Mouse (Mus musculus) neural tube, embryonic 12.5 days (tissue): ENCODE data around the gene Gmds. TPM values are rescaled to one million over a fixed set of nuclear protein-coding genes. Genes with fewer than 3 reads are reported as not detected.

Experiments used
- ATAC-seq: fragments of 200-750 bp; cut with Nextera tagmentation; 2 replicates; pipeline ENCODE4 v1.8.0; 2017; ENCODE audit warnings: low read depth, mild to moderate bottlenecking, moderate TSS enrichment, moderate library complexity; ENCODE audit not compliant: low FRiP score
- H3K27ac ChIP-seq: fragments of 300-500 bp; sonication (generic); 2 replicates; pipeline ENCODE4 v1.5.1; 2016
- H3K27me3 ChIP-seq: fragments of 300-500 bp; sonication (generic); replicated peaks from 2 replicates; pipeline ENCODE4 v1.6.1; 2016; ENCODE audit warnings: mild to moderate bottlenecking
- H3K36me3 ChIP-seq: fragments of 300-500 bp; sonication (generic); 2 replicates; pipeline ENCODE4 v1.6.1; 2016; ENCODE audit warnings: mild to moderate bottlenecking
- H3K4me1 ChIP-seq: fragments of 300-500 bp; sonication (generic); 2 replicates; pipeline ENCODE4 v1.6.1; 2016
- H3K4me2 ChIP-seq: fragments of 300-500 bp; sonication (generic); replicated peaks from 2 replicates; pipeline ENCODE4 v1.6.1; 2016; ENCODE audit warnings: mild to moderate bottlenecking
- H3K4me3 ChIP-seq: fragments of 300-500 bp; sonication (generic); 2 replicates; pipeline ENCODE4 v1.5.1; 2016
- H3K9ac ChIP-seq: fragments of 300-500 bp; sonication (generic); 2 replicates; pipeline ENCODE4 v1.6.1; 2016; ENCODE audit warnings: mild to moderate bottlenecking
- H3K9me3 ChIP-seq: fragments of 300-500 bp; sonication (generic); 2 replicates; pipeline ENCODE4 v1.6.1; 2016; ENCODE audit warnings: mild to moderate bottlenecking
- WGBS: fragments of 180-500 bp; shearing (Covaris S2); methylation state at CpG from one replicate; pipeline ENCODE4 v1.1.7; 2016; 5-methylcytosine and 5-hydroxymethylcytosine counted together
- polyA plus RNA-seq: library from polyadenylated mRNA; unstranded; fragments of >200 nt; fragmentation: Nextera tagmentation; extraction: Ambion mirVana; gene quantifications from 2 replicates; pipeline ENCODE4 v1.2.1, GENCODE M21; 2016

Gmds gene
- polyA plus RNA-seq, 1 experiment from 2014 or later = 30.2 TPM

DNA sequence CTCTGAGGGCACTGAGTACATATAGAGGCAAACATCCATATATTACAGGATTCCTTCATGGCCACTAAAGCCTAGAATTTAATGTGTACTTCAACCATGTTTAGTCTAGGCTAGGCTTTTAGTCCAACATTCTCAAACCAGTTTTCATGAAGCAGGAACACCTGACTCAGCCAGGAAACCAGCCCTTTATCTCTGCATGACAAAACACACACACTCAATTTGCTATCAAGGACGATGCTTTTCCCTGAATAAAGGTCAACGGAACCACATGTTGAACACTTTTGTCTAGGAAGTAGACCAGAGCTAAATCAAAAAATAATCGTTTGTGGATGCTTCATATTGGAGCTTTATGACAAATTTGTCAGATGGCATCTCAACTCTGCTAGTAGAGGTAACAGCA lies 429.5 kb downstream of the Gmds start:
- Histone ChIP-seq H3K9me3 (no peaks in the 10 kb centered on the region), H3K36me3 (no peaks in the 10 kb centered on the region), H3K27me3 (no peaks in the 10 kb centered on the region), H3K27ac (no peak overlapping the region), H3K9ac (no peak overlapping the region), H3K4me3 (no peak overlapping the region), H3K4me1 (peaks cover 3% of the 10 kb centered on the region; the same call in 1 of the 2 replicates), H3K4me2 (no peak overlapping the region)
- ATAC-seq = no peak
- WGBS = 82% methylated on average over 3 of the region's 3 CpGs

DNA sequence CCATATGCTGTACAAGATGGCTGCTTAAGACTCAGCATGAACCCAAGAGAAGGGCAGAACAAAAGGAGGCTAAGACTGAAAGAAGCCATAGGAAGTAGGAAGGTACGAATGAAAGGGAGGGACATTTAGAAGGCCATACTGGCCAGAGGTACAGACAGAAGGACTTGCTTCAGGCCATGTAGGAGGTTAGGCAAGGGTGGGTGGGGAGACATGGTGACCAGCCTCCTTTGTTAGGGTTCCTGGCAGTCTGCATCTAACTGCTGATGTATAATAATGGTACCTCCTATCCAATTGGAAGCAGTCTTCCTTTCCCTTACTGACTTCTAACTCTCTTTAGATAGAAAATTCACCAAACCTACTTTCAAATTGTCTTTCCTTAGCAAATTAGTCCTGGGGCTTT lies 432.0 kb downstream of the Gmds start:
- 65% methylated on average over 1 of the region's 1 CpGs for WGBS
- H3K4me1 ChIP-seq = no peaks in the 10 kb centered on the region
- no peaks in the 10 kb centered on the region for H3K9me3 ChIP-seq
- H3K9ac ChIP-seq = no peak overlapping the region
- no peak for ATAC-seq
- no peak overlapping the region for H3K4me3 ChIP-seq
- no peak overlapping the region for H3K4me2 ChIP-seq
- no peaks in the 10 kb centered on the region for H3K27me3 ChIP-seq
- no peak overlapping the region for H3K27ac ChIP-seq
- H3K36me3 ChIP-seq = no peaks in the 10 kb centered on the region

DNA sequence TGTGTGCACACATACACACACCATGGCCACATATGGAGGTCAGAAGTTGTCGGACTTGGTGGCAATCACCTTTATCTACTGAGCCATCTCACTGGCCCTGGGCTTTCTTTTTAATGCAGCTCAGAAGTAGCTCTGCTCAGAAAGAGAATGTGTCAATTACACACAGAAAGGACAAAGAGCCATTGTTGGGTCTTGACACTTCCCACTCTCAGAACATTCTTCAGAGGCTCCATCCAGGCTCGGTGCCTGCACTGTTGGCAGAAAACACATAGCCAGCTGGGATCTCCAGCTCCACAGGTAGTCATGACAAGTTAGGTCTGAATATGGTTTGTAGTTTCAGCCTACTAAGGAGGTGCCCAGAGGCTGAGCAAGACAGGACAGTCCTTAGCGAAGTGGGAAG lies 438.3 kb downstream of the Gmds start:
- H3K9ac ChIP-seq = no peak overlapping the region
- no peaks in the 10 kb centered on the region for H3K4me1 ChIP-seq
- H3K4me3 ChIP-seq = no peak overlapping the region
- H3K27me3 ChIP-seq = no peaks in the 10 kb centered on the region
- ATAC-seq = no peak
- WGBS = 57% methylated on average over 3 of the region's 3 CpGs
- H3K36me3 ChIP-seq = no peaks in the 10 kb centered on the region
- no peak overlapping the region for H3K27ac ChIP-seq
- H3K4me2 ChIP-seq = no peak overlapping the region
- H3K9me3 ChIP-seq = no peaks in the 10 kb centered on the region

DNA sequence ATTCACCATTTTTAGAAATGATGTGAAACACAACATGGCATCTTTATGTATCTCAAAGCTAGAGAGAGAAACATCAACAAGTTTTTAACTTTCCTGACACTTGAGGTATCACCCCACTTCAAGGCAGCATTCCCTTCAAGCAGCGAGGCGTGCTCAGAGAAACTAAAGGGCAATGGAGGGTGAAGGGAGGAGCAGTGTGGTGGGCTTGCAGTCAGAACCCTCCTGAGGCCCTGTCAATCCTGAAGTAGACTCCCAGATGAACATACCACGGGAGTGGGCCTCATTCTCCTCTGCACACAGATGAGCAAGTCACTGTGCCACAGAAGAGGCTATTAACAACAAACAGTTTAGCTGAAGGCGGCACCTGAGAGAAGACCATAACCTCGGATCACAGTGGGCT lies 439.1 kb downstream of the Gmds start:
- no peak for ATAC-seq
- 85% methylated on average over 5 of the region's 5 CpGs for WGBS
- Histone ChIP-seq H3K4me1 (no peaks in the 10 kb centered on the region), H3K27me3 (no peaks in the 10 kb centered on the region), H3K9me3 (no peaks in the 10 kb centered on the region), H3K9ac (no peak overlapping the region), H3K4me2 (no peak overlapping the region), H3K36me3 (no peaks in the 10 kb centered on the region), H3K27ac (no peak overlapping the region), H3K4me3 (no peak overlapping the region)

DNA sequence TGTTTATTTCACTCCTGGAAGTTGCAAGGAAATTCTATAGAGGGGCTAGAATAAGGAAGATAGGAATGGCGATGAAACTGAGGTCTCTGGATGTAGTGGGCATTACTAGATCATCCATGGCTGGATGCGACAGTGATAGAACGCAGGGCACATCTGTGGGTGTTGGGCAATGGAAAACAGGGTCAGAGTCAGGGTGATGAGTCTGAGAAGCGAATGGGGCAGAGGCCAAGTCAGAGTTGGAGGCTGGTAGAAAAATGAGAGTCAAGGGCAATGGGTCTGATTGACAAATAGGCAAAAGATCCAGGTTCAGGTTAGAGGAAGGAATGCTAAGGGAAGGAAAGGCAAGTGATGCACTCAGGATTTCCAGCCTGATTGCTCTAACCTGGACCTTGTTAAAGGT lies 441.0 kb downstream of the Gmds start:
- Histone ChIP-seq H3K9ac (no peak overlapping the region), H3K27ac (no peak overlapping the region), H3K4me2 (no peak overlapping the region), H3K4me3 (no peak overlapping the region), H3K36me3 (no peaks in the 10 kb centered on the region), H3K9me3 (no peaks in the 10 kb centered on the region), H3K4me1 (no peaks in the 10 kb centered on the region), H3K27me3 (no peaks in the 10 kb centered on the region)
- no peak for ATAC-seq
- 91% methylated on average over 4 of the region's 4 CpGs for WGBS

DNA sequence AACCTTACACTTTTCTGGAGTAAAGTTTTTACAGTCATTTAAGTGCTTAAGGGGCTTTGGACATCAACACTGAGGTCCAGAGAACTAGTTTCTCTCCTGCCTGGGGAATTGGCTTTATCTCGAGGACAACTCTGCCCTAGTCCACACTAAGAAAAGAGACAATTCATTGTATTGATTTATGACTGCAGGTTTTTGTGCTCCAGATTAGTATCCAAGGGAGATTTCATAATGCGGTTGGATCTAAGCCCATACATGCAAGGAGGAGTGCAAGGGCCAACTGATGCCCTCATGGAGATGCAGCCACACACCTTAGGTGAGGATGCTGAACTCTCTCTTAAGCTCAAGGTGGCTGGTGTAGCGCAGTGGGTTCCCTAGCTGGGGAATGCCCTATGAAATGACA lies 444.0 kb downstream of the Gmds start:
- Histone ChIP-seq H3K4me1 (no peaks in the 10 kb centered on the region), H3K9ac (no peak overlapping the region), H3K36me3 (no peaks in the 10 kb centered on the region), H3K9me3 (peaks cover 6% of the 10 kb centered on the region; the same call in 1 of the 2 replicates), H3K27me3 (no peaks in the 10 kb centered on the region), H3K4me2 (no peak overlapping the region), H3K27ac (no peak overlapping the region), H3K4me3 (no peak overlapping the region)
- WGBS = 78% methylated on average over 3 of the region's 3 CpGs
- ATAC-seq = no peak

DNA sequence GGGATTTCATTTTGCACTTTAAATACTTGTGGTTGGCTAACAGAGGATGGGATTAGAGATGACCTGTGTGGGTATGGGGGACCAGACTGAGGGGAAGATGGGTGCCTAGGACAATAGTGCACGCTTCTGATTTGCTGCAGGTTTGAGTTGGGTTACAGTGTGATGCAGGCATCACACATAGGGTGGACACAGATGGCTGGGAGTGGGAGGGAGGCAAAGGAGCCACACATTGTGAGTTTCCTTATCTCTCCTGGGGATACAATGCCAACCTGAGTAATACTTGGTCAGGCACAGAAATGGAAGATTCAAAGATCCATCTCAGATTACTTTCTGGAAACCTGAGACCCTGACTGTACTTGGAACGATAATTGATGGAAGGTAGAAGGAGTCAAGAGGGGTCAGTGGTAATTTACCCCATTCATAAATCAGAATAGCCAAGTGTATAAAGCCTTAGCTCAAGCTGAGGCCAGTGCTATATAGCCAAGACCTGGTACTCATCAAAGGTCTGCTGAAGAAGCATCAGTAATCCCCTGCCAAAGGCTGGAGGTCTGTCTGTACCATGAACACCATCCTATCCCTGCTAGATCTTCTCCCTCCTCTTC lies 445.5 kb downstream of the Gmds start:
- H3K36me3 ChIP-seq = no peaks in the 10 kb centered on the region
- peaks cover 6% of the 10 kb centered on the region; the same call in 1 of the 2 replicates for H3K9me3 ChIP-seq
- H3K4me2 ChIP-seq = no peak overlapping the region
- H3K4me1 ChIP-seq = no peaks in the 10 kb centered on the region
- no peak for ATAC-seq
- H3K9ac ChIP-seq = no peak overlapping the region
- WGBS = 78% methylated on average over 2 of the region's 2 CpGs
- no peak overlapping the region for H3K27ac ChIP-seq
- H3K27me3 ChIP-seq = no peaks in the 10 kb centered on the region
- H3K4me3 ChIP-seq = no peak overlapping the region

DNA sequence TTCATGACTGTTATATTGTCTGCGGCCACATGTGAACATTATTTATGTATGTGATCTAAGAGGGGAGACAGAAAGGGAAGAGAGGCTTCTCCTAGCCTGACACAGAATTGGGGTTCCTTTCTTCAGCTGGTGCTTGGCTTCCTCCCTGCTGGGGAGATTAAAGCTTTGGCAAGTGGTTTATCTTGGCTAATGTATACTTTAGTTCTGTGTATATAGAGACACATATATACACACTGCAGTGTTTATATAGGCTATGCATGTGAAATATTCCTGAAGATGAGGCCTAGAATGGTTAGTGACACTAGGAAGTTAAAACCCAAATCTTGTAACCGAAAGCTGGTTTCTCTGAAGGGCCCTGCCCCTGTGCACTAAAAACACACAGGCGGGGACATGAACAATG lies 450.0 kb downstream of the Gmds start:
- ATAC-seq = no peak

DNA sequence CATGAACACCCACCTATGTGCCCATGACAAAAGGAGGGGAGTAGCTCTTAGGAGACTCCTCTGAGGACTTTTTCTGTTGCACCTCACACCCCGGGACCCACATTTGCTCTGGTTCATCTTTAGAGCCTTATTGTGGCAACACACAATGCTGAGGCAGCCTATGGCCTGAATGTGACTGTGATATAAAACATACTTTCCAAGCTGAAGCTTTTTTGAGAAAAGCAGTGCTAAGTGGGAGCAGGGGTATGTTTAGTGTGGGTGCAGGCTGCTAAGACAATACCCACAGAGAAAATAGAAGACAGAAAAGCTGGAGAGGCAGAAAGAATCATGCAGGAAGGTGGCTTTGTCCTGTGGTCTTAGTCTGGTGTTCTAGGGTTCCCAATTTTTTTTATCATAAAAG lies 452.8 kb downstream of the Gmds start:
- Histone ChIP-seq H3K9me3 (no peaks in the 10 kb centered on the region), H3K4me1 (no peaks in the 10 kb centered on the region), H3K27me3 (no peaks in the 10 kb centered on the region), H3K36me3 (no peaks in the 10 kb centered on the region), H3K4me2 (no peak overlapping the region), H3K9ac (no peak overlapping the region), H3K27ac (no peak overlapping the region), H3K4me3 (no peak overlapping the region)
- WGBS = 85% methylated on average over 1 of the region's 1 CpGs
- no peak for ATAC-seq

More for the DNA sequence above, 450.0 kb downstream of the Gmds start:
- Histone ChIP-seq H3K4me2 (no peak overlapping the region), H3K9ac (no peak overlapping the region), H3K4me3 (no peak overlapping the region), H3K9me3 (peaks cover 6% of the 10 kb centered on the region; the same call in 1 of the 2 replicates), H3K27ac (no peak overlapping the region), H3K36me3 (no peaks in the 10 kb centered on the region), H3K27me3 (no peaks in the 10 kb centered on the region), H3K4me1 (no peaks in the 10 kb centered on the region)
- WGBS = 85% methylated on average over 3 of the region's 3 CpGs

DNA sequence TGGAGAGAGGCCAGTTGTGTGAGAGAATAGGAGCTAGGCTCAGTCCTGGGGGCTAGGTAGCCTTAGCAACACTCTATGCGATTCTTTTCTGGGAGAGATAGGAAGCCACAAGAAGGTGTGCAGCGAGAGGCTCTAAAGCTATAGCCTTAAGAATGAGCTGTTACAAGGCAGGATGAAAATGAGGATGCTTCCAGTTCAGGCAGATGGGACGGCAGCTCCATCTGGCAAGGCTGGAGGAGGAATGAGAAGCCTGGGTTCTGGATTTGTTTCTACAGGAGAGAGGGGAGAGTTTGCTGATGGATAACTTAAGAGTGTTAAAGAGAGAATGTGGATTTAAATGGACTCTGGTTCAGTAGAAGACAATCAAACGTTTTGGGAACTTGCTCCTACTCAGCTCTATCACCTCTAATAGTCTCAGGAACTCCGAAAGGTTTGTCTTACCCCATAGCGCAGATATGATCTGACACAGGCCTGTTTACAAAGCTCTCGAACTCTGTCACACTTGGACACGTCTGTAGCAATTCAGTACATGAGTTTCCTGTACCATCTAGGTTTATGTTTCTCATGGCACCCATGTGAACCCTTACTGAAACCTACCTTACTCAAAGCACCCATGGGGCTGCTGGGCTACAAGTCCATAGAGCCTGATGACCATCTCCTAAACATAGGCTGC lies 459.6 kb downstream of the Gmds start:
- no peak for ATAC-seq
- Histone ChIP-seq H3K27me3 (no peaks in the 10 kb centered on the region), H3K9ac (no peak overlapping the region), H3K4me2 (no peak overlapping the region), H3K4me1 (no peaks in the 10 kb centered on the region), H3K4me3 (no peak overlapping the region), H3K36me3 (no peaks in the 10 kb centered on the region), H3K27ac (no peak overlapping the region), H3K9me3 (no peaks in the 10 kb centered on the region)
- WGBS = 85% methylated on average over 8 of the region's 8 CpGs

DNA sequence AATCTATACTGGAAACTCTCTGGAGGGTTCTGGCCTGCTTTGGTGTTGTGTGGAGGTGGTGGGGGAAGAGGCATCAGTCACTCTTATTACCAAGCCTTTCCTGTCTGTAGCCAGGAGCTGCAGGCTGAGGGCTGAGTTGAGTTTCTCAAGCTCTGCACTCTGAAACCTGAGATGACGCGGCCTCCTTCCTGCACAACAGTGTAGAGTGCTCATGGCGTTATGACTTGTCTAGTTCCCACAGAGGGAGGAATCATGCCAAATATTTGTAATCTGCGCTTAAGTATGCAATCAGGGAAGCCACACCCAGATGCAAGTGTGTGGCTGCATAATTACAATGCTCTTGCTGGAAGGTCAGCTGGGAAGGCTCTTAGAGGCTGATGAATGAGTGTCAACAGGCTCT lies 461.5 kb downstream of the Gmds start:
- Histone ChIP-seq H3K9me3 (no peaks in the 10 kb centered on the region), H3K4me3 (no peak overlapping the region), H3K27ac (no peak overlapping the region), H3K27me3 (no peaks in the 10 kb centered on the region), H3K4me2 (no peak overlapping the region), H3K4me1 (no peaks in the 10 kb centered on the region), H3K36me3 (no peaks in the 10 kb centered on the region), H3K9ac (no peak overlapping the region)
- no peak for ATAC-seq
- WGBS = 80% methylated on average over 4 of the region's 4 CpGs

DNA sequence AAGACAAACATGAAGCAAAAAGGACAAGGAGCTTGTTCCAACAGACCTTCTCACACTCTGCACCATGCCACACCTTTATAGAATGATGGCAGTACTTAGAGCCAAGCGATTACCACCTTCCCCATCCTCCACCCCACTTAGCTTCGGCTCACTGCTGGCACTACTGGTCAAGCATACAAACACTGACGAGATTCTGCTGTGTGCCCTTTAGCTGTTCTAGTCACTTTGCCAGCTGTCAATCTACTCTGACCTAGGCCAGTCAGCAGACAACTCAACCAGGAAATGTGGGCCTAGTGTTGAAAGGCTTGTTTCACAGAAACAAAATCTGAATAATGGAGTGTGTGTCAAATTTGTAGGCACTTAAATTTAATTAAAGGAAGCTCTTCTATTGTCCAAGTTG lies 464.1 kb downstream of the Gmds start:
- Histone ChIP-seq H3K4me2 (no peak overlapping the region), H3K27ac (no peak overlapping the region), H3K9me3 (no peaks in the 10 kb centered on the region), H3K27me3 (no peaks in the 10 kb centered on the region), H3K4me3 (no peak overlapping the region), H3K4me1 (no peaks in the 10 kb centered on the region), H3K9ac (no peak overlapping the region), H3K36me3 (no peaks in the 10 kb centered on the region)
- no peak for ATAC-seq
- 86% methylated on average over 3 of the region's 3 CpGs for WGBS

DNA sequence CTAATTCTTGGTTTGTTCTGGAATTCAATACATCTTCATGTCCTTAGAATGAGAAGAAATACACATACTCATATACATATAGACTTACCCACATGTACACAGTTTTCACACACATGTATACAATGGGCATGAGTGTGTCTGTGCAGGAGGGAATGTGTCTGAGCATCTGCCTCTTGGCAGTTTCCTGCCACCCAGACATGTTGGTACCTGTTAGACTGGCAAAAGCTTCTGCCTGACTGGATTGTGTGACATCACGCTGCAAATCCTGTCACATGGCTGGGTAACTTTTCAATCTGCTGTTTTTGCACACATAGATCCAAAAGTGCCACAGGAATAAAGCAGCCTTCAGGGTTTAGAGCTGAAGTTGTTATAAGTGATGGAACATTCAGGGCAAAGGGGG lies 465.3 kb downstream of the Gmds start:
- no peaks in the 10 kb centered on the region for H3K36me3 ChIP-seq
- no peaks in the 10 kb centered on the region for H3K9me3 ChIP-seq
- 83% methylated on average over 1 of the region's 1 CpGs for WGBS
- no peak overlapping the region for H3K9ac ChIP-seq
- no peak for ATAC-seq
- H3K4me2 ChIP-seq = no peak overlapping the region
- H3K27me3 ChIP-seq = no peaks in the 10 kb centered on the region
- H3K4me3 ChIP-seq = no peak overlapping the region
- no peaks in the 10 kb centered on the region for H3K4me1 ChIP-seq
- H3K27ac ChIP-seq = no peak overlapping the region
